Comparison of ENCODE assay signal across 20 mouse cellular contexts in the genomic region with DNA sequence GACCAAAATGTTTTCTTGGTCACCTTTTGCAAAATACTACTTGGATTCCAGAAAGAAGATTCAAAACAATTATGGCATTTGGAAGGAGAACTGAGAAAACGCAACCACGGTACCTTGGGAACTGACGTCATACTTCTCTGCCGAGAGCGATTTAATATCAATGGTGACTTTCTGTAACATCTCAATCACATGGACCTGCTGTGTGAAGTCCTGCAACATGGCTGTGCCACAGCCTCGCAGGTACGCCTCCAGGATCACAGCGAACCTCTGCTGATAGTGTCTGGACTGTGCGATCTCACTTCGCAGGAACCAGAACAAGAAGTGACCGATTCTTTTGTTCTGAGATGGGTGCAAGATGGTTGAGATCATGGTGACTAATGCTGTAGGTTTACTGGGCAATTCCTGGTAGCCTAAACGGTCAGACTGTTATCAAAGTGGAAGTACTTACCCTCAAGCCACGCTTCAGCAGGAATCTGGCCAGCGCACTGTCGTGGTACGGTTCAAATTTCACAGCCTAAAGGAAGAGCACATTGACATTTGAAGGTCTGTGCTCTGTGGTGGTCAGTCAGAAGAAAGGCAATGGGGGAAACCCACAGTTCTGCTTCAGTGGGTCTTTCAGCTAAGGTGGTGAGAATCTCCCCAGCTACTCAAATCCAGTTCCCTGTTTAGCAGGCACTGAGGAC. TPM values are rescaled to one million over a fixed set of nuclear protein-coding genes. Genes with fewer than 3 reads are reported as not detected.
DNase-seq lines count a peak whose midpoint lies in the region; ATAC-seq lines count a peak whose summit lies in the region.
"Had no signal": no experiment of that assay in that cellular context is flagged by ENCODE, and none has a peak within 500 bp of the region (broad histone marks: within the 10 kb centered on the region; RNA-seq: fewer than 3 reads in every experiment).

No protein-coding gene starts in this region.

- no peaks in the 10 kb centered on the region for H3K9me3 ChIP-seq in kidney, embryonic 15.5 days (replicated peaks)
- 0 out of 2 replicates have a peak, but pooled peaks cover 3% of the 10 kb centered on the region for H3K9me3 ChIP-seq in megakaryocyte, embryonic 14.5 days
- H3K9me3 ChIP-seq: embryonic facial prominence, embryonic 13.5 days; forebrain, embryonic 13.5 days; heart, embryonic 12.5 days; hindbrain, embryonic 10.5 days had no signal

- peaks cover 11% of the 10 kb centered on the region for H3K4me1 ChIP-seq in kidney, embryonic 15.5 days
- peaks cover 48% of the 10 kb centered on the region for H3K4me1 ChIP-seq in megakaryocyte, embryonic 14.5 days
- H3K4me1 ChIP-seq: embryonic facial prominence, embryonic 13.5 days; heart, embryonic 12.5 days had no signal

- no peak overlapping the region for H3K27ac ChIP-seq in kidney, embryonic 15.5 days
- H3K27ac ChIP-seq: embryonic facial prominence, embryonic 13.5 days; forebrain, embryonic 13.5 days; hindbrain, embryonic 10.5 days; hindbrain, embryonic 14.5 days had no signal

- no peak overlapping the region for H3K9ac ChIP-seq in kidney, embryonic 15.5 days
- H3K9ac ChIP-seq: embryonic facial prominence, embryonic 13.5 days; forebrain, embryonic 13.5 days; forebrain, postnatal 0 days; heart, embryonic 12.5 days; hindbrain, embryonic 14.5 days had no signal

- WGBS in kidney, embryonic 15.5 days = 71% methylated on average over 16 of the region's 16 CpGs

- H3K36me3 ChIP-seq in kidney, embryonic 15.5 days = no peaks in the 10 kb centered on the region
- peaks cover 99% of the 10 kb centered on the region for H3K36me3 ChIP-seq in megakaryocyte, embryonic 14.5 days (replicated peaks; ENCODE audit: low read length)
- H3K36me3 ChIP-seq in splenic B cell, adult 2 months (ENCODE audit: control insufficient read depth, insufficient read depth, low read length, poor library complexity, severe bottlenecking) = peaks cover 15% of the 10 kb centered on the region
- H3K36me3 ChIP-seq: embryonic facial prominence, embryonic 13.5 days; heart, embryonic 12.5 days; hindbrain, embryonic 10.5 days had no signal

- H3K4me2 ChIP-seq in kidney, embryonic 15.5 days = 0 out of 2 replicates have a peak overlapping the region, but pooled peaks have one; percentile 10
- H3K4me2 ChIP-seq: embryonic facial prominence, embryonic 13.5 days; forebrain, embryonic 13.5 days; heart, embryonic 12.5 days; hindbrain, embryonic 14.5 days had no signal

- no peak overlapping the region for H3K4me3 ChIP-seq in kidney, embryonic 15.5 days (replicated peaks)
- H3K4me3 ChIP-seq in megakaryocyte, embryonic 14.5 days (replicated peaks) = peak overlapping the region; percentile 31
- H3K4me3 ChIP-seq: embryonic facial prominence, embryonic 13.5 days; forebrain, embryonic 13.5 days; heart, embryonic 12.5 days; hindbrain, embryonic 10.5 days had no signal

- peak; percentile 71 for ATAC-seq in kidney, embryonic 15.5 days (replicated peaks; ENCODE audit: low FRiP score)
- ATAC-seq in megakaryocyte, adult 5-6 weeks (ENCODE audit: poor library complexity, severe bottlenecking) = no peak
- ATAC-seq in common myeloid progenitor, adult 5-6 weeks (replicated peaks; ENCODE audit: low read depth, poor library complexity, severe bottlenecking) = peak; percentile 18; the same call in 1 of the 2 replicates
- no peak for ATAC-seq in erythroid progenitor cell, adult 5-6 weeks (replicated peaks; ENCODE audit: low FRiP score, poor library complexity, severe bottlenecking)
- ATAC-seq: forebrain, embryonic 13.5 days; forebrain, postnatal 0 days had no signal

- no peak for DNase-seq in kidney, postnatal 4 days
- peak; percentile 60 for DNase-seq in splenic B cell, adult 2 months (ENCODE audit: low read depth, low spot score)
- DNase-seq in layer of hippocampus, postnatal 36 days = no peak
- DNase-seq: adrenal gland, adult 2 months; adrenal gland, postnatal 25 days; cerebellum, adult 11-12 months; cerebellum, adult 9-10 months; cerebellum, postnatal 25 days; forebrain, postnatal 0 days; gastrocnemius, postnatal 14 days had no signal

- no peaks in the 10 kb centered on the region for H3K27me3 ChIP-seq in kidney, embryonic 15.5 days
- H3K27me3 ChIP-seq in megakaryocyte, embryonic 14.5 days (replicated peaks) = no peaks in the 10 kb centered on the region
- no peaks in the 10 kb centered on the region for H3K27me3 ChIP-seq in splenic B cell, adult 2 months (ENCODE audit: control insufficient read depth, insufficient read depth, low read length, poor library complexity, severe bottlenecking)
- H3K27me3 ChIP-seq: embryonic facial prominence, embryonic 13.5 days; forebrain, embryonic 13.5 days; heart, embryonic 12.5 days had no signal

RNA-seq across cellular contexts. Expression of a gene that starts 7.9 kb away (rescaled TPM):
- 2.2 and 2.8 TPM in 2 replicates for polyA plus RNA-seq in kidney, embryonic 15.5 days (2015; fragmentation: Nextera tagmentation; extraction: Ambion mirVana)
- polyA plus RNA-seq in megakaryocyte, embryonic 14.5 days (2012; ENCODE audit: insufficient read depth, low replicate concordance) = 0.79 and 1.9 TPM in 2 replicates
- total RNA-seq in megakaryocyte, adult 5-6 weeks (2015) = 122 and 129 TPM in 2 replicates
- 57.3 and 67.7 TPM in 2 replicates for total RNA-seq in megakaryocyte, adult 5-6 weeks (2017)
- 46.3 and 60.0 TPM in 2 replicates for total RNA-seq in common myeloid progenitor, adult 5-6 weeks (2017)
- total RNA-seq in layer of hippocampus, postnatal 36 days (2021) = 1 to 10 TPM; 4.0 TPM
- total RNA-seq in erythroid progenitor cell, adult 5-6 weeks (2015; ENCODE audit: low replicate concordance) = 22.6 and 34.6 TPM in 2 replicates
- total RNA-seq in erythroid progenitor cell, adult 5-6 weeks (2017; ENCODE audit: low replicate concordance) = 7.6 and 10.6 TPM in 2 replicates

Comparison
In these comparisons a context has a peak if more than half of its experiments do, and no peak if none do; other contexts are left out.
1. ATAC-seq: peak in kidney, embryonic 15.5 days (single experiment) and common myeloid progenitor, adult 5-6 weeks (single experiment); none in megakaryocyte, adult 5-6 weeks (single experiment) and erythroid progenitor cell, adult 5-6 weeks (single experiment).